Mouse (Mus musculus): Measurements from ENCODE around the gene Catsper3.

DNA sequence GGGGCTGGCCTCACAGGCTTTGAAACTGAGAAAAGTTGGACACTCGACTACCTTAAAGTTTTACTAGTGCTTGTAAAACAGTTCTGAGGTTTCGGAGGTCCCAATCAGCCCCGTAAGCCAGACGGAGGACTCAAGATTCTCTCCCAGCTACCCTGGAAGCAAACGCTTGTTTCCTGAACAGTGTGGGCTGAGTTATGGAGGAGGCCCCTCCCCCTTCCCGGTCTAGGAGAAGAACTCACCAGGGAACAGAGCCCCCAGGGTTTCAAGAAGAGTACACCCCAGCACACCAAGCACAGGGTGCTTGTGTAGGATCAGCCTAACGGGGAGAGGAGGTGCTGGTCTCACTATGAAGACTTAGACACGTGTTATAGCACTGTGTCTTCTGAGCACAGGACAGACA is 27.6 kb upstream of the Catsper3 start:
- no peak for TF ChIP-seq CTCF (IDR thresholded peaks at IDR 0.05; ENCODE audit: borderline replicate concordance, insufficient read depth, low read depth, low read length)
- TF ChIP-seq POLR2A (IDR thresholded peaks at IDR 0.05; ENCODE audit: borderline replicate concordance, insufficient read depth, low read length), result no peak
